8 mouse cellular contexts compared by ENCODE assay signal in genomic region chr15:102721980-102722475, GRCm38 (mm10). TPM values are rescaled to one million over a fixed set of nuclear protein-coding genes. Genes with fewer than 3 reads are reported as not detected.
DNase-seq lines count a peak whose midpoint lies in the region; ATAC-seq lines count a peak whose summit lies in the region.

Gene Calcoco1, minus strand, starts transcription at chr15:102722178.

- ATAC-seq in megakaryocyte progenitor cell, adult 5-6 weeks (replicated peaks; ENCODE audit: poor library complexity), result peak; percentile 98

- DNase-seq in adipocyte (ENCODE audit: low spot score), result peak; percentile 99
- DNase-seq in embryo, embryonic 10 days (ENCODE audit: low spot score), result peak; percentile 95
- DNase-seq in gastrocnemius, postnatal 10 days, result peak; percentile 95
- peak; percentile 96 for DNase-seq in induced T-regulatory cell, adult 2 months (ENCODE audit: low read depth)
- DNase-seq in left cerebral cortex, adult 9 months (ENCODE audit: low spot score in 2 of 2), result peak; percentile 96 to 97
- peak; percentile 94 for DNase-seq in right cerebral cortex, postnatal 14 days
- peak; percentile 88 to 96 for DNase-seq in urinary bladder, postnatal 36 days (ENCODE audit: low spot score in 2 of 2)

RNA-seq across cellular contexts. Expression of gene Calcoco1, which starts in this region (rescaled TPM):
- total RNA-seq in gastrocnemius, postnatal 10 days (2021), result 10 to 100 TPM; 45.0 to 51.1 TPM
- 12.0 and 16.8 TPM in 2 replicates for total RNA-seq in megakaryocyte progenitor cell, adult 5-6 weeks (2015)
- total RNA-seq in megakaryocyte progenitor cell, adult 5-6 weeks (2017), result 9.2 and 10.8 TPM in 2 replicates

Comparison
In these comparisons a context has a peak if more than half of its experiments do, and no peak if none do; other contexts are left out.
1. Peak in every context shown above with its lines: DNase-seq and ATAC-seq.